Mouse (Mus musculus) colon, adult 2 months (tissue): ENCODE data around the gene Nqo2. TPM values are rescaled to one million over a fixed set of nuclear protein-coding genes. Genes with fewer than 3 reads are reported as not detected.

Source experiments
- polyA plus RNA-seq: library from polyadenylated mRNA; depleted of rRNA; stranded (reverse); fragments of >200 nt; gene quantifications from 2 replicates; pipeline ENCODE4 v1.2.3, GENCODE M21; 2012; rRNA removed

Gene Nqo2
- 3.2 and 3.5 TPM in 2 replicates for polyA plus RNA-seq

GRCm38 (mm10) chr13:33964206-33965046 lies at the start of gene Nqo2:
Nqo2 (plus strand) TSS chr13:33964687.

GRCm38 (mm10) chr13:34002058-34003006 lies 37.8 kb downstream of the Nqo2 start, which contains the start of the genes Ripk1 and Serpinb6a:
Ripk1 (plus strand) TSS chr13:34002363.
Serpinb6a (minus strand) TSS chr13:34002794.

GRCm38 (mm10) chr13:34037172-34038055 lies 72.9 kb downstream of the Nqo2 start, which contains the start of gene Bphl:
Bphl (plus strand) TSS chr13:34037597.

Other genes with a start within 250 kb of the Nqo2 start
- gene Serpinb6e, start 121.3 kb upstream of the Nqo2 start, polyA plus RNA-seq = not detected in 2 replicates
- gene Serpinb6c, start 59.0 kb upstream of the Nqo2 start, polyA plus RNA-seq = not detected in 2 replicates
- 13.4 and 16.3 TPM in 2 replicates for gene Ripk1, start 37.7 kb downstream of the Nqo2 start, polyA plus RNA-seq
- gene Serpinb6a, start 38.1 kb downstream of the Nqo2 start, polyA plus RNA-seq = 106 and 112 TPM in 2 replicates
- 23.1 and 28.2 TPM in 2 replicates for gene Bphl, start 72.9 kb downstream of the Nqo2 start, polyA plus RNA-seq
- gene Tubb2a, start 113.3 kb downstream of the Nqo2 start, polyA plus RNA-seq = 149 and 178 TPM in 2 replicates
- gene Tubb2b, start 165.8 kb downstream of the Nqo2 start, polyA plus RNA-seq = 16.3 and 19.8 TPM in 2 replicates
- 75.9 and 131 TPM in 2 replicates for gene Psmg4, start 198.3 kb downstream of the Nqo2 start, polyA plus RNA-seq